Mouse (Mus musculus): ENCODE data around the gene Gimap9. TPM values are rescaled to one million over a fixed set of nuclear protein-coding genes. Genes with fewer than 3 reads are reported as not detected.

Gene Gimap9
- polyA plus RNA-seq, 1 experiment from 2014 or later, result 4.0 TPM

GRCm38 (mm10) chr6:48641391-48641790 is 34.5 kb upstream of the Gimap9 start:
- H3K27me3 ChIP-seq (ENCODE audit: poor library complexity, severe bottlenecking), result no peaks in the 10 kb centered on the region
- WGBS, result 80% methylated on average over 6 of the region's 6 CpGs
- no peak for DNase-seq (ENCODE audit: extremely low spot score, low spot score)
- H3K9me3 ChIP-seq, result no peaks in the 10 kb centered on the region
- no peak overlapping the region for H3K4me3 ChIP-seq
- no peaks in the 10 kb centered on the region for H3K36me3 ChIP-seq (replicated peaks)
- peaks cover 11% of the 10 kb centered on the region for H3K4me1 ChIP-seq
- no peak overlapping the region for H3K27ac ChIP-seq

GRCm38 (mm10) chr6:48642764-48643292 is 33.1 kb upstream of the Gimap9 start:
- H3K4me3 ChIP-seq, result no peak overlapping the region
- H3K27ac ChIP-seq, result no peak overlapping the region
- H3K27me3 ChIP-seq (ENCODE audit: poor library complexity, severe bottlenecking), result no peaks in the 10 kb centered on the region
- no peak for DNase-seq (ENCODE audit: extremely low spot score, low spot score)
- no peaks in the 10 kb centered on the region for H3K36me3 ChIP-seq (replicated peaks)
- no peaks in the 10 kb centered on the region for H3K4me1 ChIP-seq
- H3K9me3 ChIP-seq, result no peaks in the 10 kb centered on the region
- 23% methylated on average over 4 of the region's 4 CpGs for whole genome bisulfite sequencing

- H3K27ac ChIP-seq, result no peak overlapping the region
- peak; percentile 61 for DNase-seq (ENCODE audit: extremely low spot score, low spot score)
- WGBS, result 20% methylated on average over 12 of the region's 12 CpGs
- H3K4me3 ChIP-seq, result no peak overlapping the region
- no peaks in the 10 kb centered on the region for H3K27me3 ChIP-seq (ENCODE audit: poor library complexity, severe bottlenecking)
- H3K9me3 ChIP-seq, result no peaks in the 10 kb centered on the region
- no peaks in the 10 kb centered on the region for H3K36me3 ChIP-seq (replicated peaks)
- no peaks in the 10 kb centered on the region for H3K4me1 ChIP-seq
Observed at GRCm38 (mm10) chr6:48645660-48646308, 30.1 kb upstream of the Gimap9 start.

GRCm38 (mm10) chr6:48646309-48646690 is 29.6 kb upstream of the Gimap9 start:
- Histone ChIP-seq H3K4me1 (no peaks in the 10 kb centered on the region), H3K27me3 (ENCODE audit: poor library complexity, severe bottlenecking) (no peaks in the 10 kb centered on the region), H3K27ac (no peak overlapping the region), H3K9me3 (no peaks in the 10 kb centered on the region), H3K4me3 (no peak overlapping the region), H3K36me3 (replicated peaks) (no peaks in the 10 kb centered on the region)
- 83% methylated on average over 4 of the region's 4 CpGs for whole genome bisulfite sequencing
- DNase-seq (ENCODE audit: extremely low spot score, low spot score), result no peak

- H3K4me1 ChIP-seq, result no peaks in the 10 kb centered on the region
- H3K27ac ChIP-seq, result no peak within 1 kb of the TSS
- H3K9me3 ChIP-seq, result no peaks in the 10 kb centered on the region
- no peak within 1 kb of the TSS for H3K4me3 ChIP-seq
- 55% methylated on average over 3 of the region's 3 CpGs for WGBS
- H3K36me3 ChIP-seq (replicated peaks), result no peaks in the 10 kb centered on the region
- no peaks in the 10 kb centered on the region for H3K27me3 ChIP-seq (ENCODE audit: poor library complexity, severe bottlenecking)
- no peak for DNase-seq (ENCODE audit: extremely low spot score, low spot score)
Observed at GRCm38 (mm10) chr6:48646995-48647394, 28.9 kb upstream of the Gimap9 start, which contains the start of gene Gimap8. Gimap8 (plus strand) TSS chr6:48647234.

GRCm38 (mm10) chr6:48647611-48648010 is 28.3 kb upstream of the Gimap9 start:
- Histone ChIP-seq H3K4me3 (no peak overlapping the region), H3K27ac (no peak overlapping the region), H3K9me3 (no peaks in the 10 kb centered on the region), H3K4me1 (no peaks in the 10 kb centered on the region), H3K27me3 (ENCODE audit: poor library complexity, severe bottlenecking) (no peaks in the 10 kb centered on the region), H3K36me3 (replicated peaks) (no peaks in the 10 kb centered on the region)
- 83% methylated on average over 2 of the region's 2 CpGs for WGBS
- DNase-seq (ENCODE audit: extremely low spot score, low spot score), result no peak

GRCm38 (mm10) chr6:48648779-48649178 is 27.1 kb upstream of the Gimap9 start:
- Histone ChIP-seq H3K27me3 (ENCODE audit: poor library complexity, severe bottlenecking) (no peaks in the 10 kb centered on the region), H3K36me3 (replicated peaks) (no peaks in the 10 kb centered on the region), H3K4me3 (no peak overlapping the region), H3K27ac (no peak overlapping the region), H3K9me3 (no peaks in the 10 kb centered on the region), H3K4me1 (no peaks in the 10 kb centered on the region)
- no peak for DNase-seq (ENCODE audit: extremely low spot score, low spot score)
- 87% methylated on average over 4 of the region's 4 CpGs for WGBS

- 91% methylated on average over 9 of the region's 9 CpGs for WGBS
- H3K9me3 ChIP-seq, result no peaks in the 10 kb centered on the region
- no peak overlapping the region for H3K27ac ChIP-seq
- no peaks in the 10 kb centered on the region for H3K4me1 ChIP-seq
- H3K4me3 ChIP-seq, result no peak overlapping the region
- no peaks in the 10 kb centered on the region for H3K27me3 ChIP-seq (ENCODE audit: poor library complexity, severe bottlenecking)
- no peak for DNase-seq (ENCODE audit: extremely low spot score, low spot score)
- H3K36me3 ChIP-seq (replicated peaks), result no peaks in the 10 kb centered on the region
Observed at GRCm38 (mm10) chr6:48650041-48650440, 25.9 kb upstream of the Gimap9 start.

GRCm38 (mm10) chr6:48658721-48659120 is 17.2 kb upstream of the Gimap9 start:
- WGBS, result 83% methylated on average over 5 of the region's 5 CpGs
- H3K36me3 ChIP-seq (replicated peaks), result no peaks in the 10 kb centered on the region
- H3K9me3 ChIP-seq, result no peaks in the 10 kb centered on the region
- no peak overlapping the region for H3K4me3 ChIP-seq
- H3K4me1 ChIP-seq, result no peaks in the 10 kb centered on the region
- no peaks in the 10 kb centered on the region for H3K27me3 ChIP-seq (ENCODE audit: poor library complexity, severe bottlenecking)
- no peak for DNase-seq (ENCODE audit: extremely low spot score, low spot score)
- H3K27ac ChIP-seq, result no peak overlapping the region

- DNase-seq (ENCODE audit: extremely low spot score, low spot score), result no peak
- no peaks in the 10 kb centered on the region for H3K9me3 ChIP-seq
- H3K36me3 ChIP-seq (replicated peaks), result no peaks in the 10 kb centered on the region
- no peaks in the 10 kb centered on the region for H3K27me3 ChIP-seq (ENCODE audit: poor library complexity, severe bottlenecking)
- whole genome bisulfite sequencing, result 88% methylated on average over 4 of the region's 4 CpGs
- no peak overlapping the region for H3K4me3 ChIP-seq
- no peaks in the 10 kb centered on the region for H3K4me1 ChIP-seq
- no peak overlapping the region for H3K27ac ChIP-seq
Observed at GRCm38 (mm10) chr6:48664750-48665149, 11.2 kb upstream of the Gimap9 start.

- H3K27me3 ChIP-seq (ENCODE audit: poor library complexity, severe bottlenecking), result no peaks in the 10 kb centered on the region
- H3K9me3 ChIP-seq, result no peaks in the 10 kb centered on the region
- DNase-seq (ENCODE audit: extremely low spot score, low spot score), result no peak
- no peak overlapping the region for H3K27ac ChIP-seq
- H3K4me1 ChIP-seq, result no peaks in the 10 kb centered on the region
- H3K4me3 ChIP-seq, result no peak overlapping the region
- 91% methylated on average over 9 of the region's 9 CpGs for WGBS
- H3K36me3 ChIP-seq (replicated peaks), result no peaks in the 10 kb centered on the region
Observed at GRCm38 (mm10) chr6:48665471-48665870, 10.5 kb upstream of the Gimap9 start.

GRCm38 (mm10) chr6:48666159-48666586 is 9.8 kb upstream of the Gimap9 start:
- Histone ChIP-seq H3K4me1 (no peaks in the 10 kb centered on the region), H3K27me3 (ENCODE audit: poor library complexity, severe bottlenecking) (no peaks in the 10 kb centered on the region), H3K27ac (no peak overlapping the region), H3K36me3 (replicated peaks) (no peaks in the 10 kb centered on the region), H3K9me3 (no peaks in the 10 kb centered on the region), H3K4me3 (no peak overlapping the region)
- DNase-seq (ENCODE audit: extremely low spot score, low spot score), result no peak
- 75% methylated on average over 7 of the region's 7 CpGs for WGBS

GRCm38 (mm10) chr6:48668022-48668421 is 7.9 kb upstream of the Gimap9 start:
- no peaks in the 10 kb centered on the region for H3K27me3 ChIP-seq (ENCODE audit: poor library complexity, severe bottlenecking)
- H3K4me1 ChIP-seq, result no peaks in the 10 kb centered on the region
- no peak for DNase-seq (ENCODE audit: extremely low spot score, low spot score)
- no peak overlapping the region for H3K27ac ChIP-seq
- no peaks in the 10 kb centered on the region for H3K36me3 ChIP-seq (replicated peaks)
- H3K4me3 ChIP-seq, result no peak overlapping the region
- no peaks in the 10 kb centered on the region for H3K9me3 ChIP-seq
